Mouse (Mus musculus) embryo, embryonic 9.5 days (tissue): ENCODE measurements around the gene Gpc2.

ENCODE experiments used
- DNase-seq: peaks from one replicate; pipeline ENCODE4 v3.0.0-alpha.2; 2017; ENCODE audit errors: extremely low spot score

The Gpc2 gene

DNA sequence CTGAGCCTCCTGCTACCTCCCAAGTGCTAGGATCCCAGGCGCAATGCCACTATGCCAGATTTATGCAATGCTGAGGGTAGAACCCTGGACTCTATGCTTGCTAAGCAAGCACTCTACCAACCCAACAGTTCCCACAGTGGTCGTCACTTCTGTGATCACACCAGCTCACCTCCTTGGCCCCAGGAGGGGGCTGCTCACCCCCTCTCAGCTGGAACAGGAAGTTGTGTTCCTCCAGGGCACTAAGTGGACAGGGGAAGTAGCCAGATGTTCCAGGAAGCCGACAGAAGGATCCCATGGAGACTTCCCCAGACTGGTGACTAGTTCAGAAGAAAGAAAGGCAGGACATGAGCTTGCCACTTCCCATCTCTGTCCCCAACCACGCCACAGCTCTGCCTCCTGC is 17.8 kb downstream of the Gpc2 start:
- DNase-seq = no peak

DNA sequence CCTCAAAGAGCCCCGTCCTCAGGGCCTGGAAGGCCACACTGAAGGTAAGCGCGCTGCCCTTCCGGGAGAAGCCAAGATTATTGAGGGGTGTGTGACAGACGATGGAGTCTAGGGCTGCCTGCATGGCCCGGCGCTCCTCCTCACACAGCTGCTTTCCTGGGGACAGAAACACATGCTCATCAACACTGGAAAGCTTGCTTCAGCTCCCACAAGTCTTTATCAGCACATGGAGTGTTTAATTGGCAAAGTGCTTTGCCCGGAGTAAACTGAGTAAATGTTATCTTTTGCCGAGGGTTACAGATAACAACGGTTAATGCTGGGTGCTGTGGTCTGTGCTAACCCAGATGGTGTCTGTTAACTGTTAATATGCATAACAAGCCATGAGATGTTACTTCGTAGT is 19.0 kb downstream of the Gpc2 start:
- no peak for DNase-seq

DNA sequence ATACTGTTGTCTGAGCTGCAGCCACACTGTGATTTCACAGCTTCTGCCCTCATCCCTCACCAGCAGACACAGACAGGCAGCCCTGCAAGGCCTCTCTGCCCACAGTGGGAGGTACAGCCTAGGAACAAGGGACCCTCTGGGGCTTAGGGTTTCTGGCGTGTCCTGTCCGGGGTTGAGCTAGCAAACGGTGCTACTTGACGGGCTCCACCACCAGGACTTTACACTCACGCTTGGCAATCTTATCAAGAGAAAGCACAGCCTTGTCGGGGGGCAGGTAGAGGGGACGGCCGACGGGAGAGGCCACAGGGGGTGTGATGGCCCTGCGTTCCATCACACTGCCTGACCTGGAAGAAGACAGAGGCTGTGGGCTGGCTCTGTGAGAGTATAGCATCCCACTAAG is 19.8 kb downstream of the Gpc2 start:
- DNase-seq = no peak

DNA sequence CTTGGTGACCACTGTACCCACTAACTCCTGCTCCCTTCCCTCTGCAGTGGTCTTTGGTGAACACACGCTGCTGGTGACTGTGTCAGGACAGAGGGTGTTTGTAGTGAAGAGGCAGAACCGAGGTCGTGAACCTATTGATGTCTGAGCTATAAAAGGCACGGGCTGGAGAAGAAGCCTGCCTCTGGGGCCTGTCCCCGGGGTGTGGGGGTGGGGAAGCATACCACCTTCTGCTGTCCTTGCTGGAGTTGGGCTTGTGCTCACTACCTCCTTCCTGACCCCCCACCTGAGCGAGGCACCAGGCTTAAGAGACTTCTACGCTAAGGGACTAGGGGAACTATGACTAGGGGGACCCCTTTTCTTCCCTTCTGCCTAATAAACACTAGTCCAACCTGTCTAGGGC is 20.8 kb downstream of the Gpc2 start:
- no peak for DNase-seq

DNA sequence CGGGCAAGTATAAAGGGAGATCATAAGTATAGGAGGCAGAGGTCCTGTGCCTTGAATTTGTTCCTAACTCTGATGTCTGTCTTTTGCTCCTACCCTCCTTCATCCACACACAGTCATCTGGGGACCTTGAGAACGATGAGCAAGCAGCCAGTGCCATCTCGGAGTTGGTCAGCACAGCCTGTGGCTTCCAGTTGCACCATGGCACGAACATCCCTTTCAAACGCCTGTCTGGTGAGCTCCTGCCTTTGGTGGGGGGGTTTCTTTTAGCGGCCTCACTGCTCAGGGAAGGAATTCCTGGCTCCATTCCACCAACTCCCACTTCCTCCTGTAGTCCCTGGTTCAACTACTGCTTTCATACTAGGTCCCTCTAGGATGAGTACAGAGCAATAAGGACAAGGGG is 21.3 kb downstream of the Gpc2 start:
- no peak for DNase-seq

DNA sequence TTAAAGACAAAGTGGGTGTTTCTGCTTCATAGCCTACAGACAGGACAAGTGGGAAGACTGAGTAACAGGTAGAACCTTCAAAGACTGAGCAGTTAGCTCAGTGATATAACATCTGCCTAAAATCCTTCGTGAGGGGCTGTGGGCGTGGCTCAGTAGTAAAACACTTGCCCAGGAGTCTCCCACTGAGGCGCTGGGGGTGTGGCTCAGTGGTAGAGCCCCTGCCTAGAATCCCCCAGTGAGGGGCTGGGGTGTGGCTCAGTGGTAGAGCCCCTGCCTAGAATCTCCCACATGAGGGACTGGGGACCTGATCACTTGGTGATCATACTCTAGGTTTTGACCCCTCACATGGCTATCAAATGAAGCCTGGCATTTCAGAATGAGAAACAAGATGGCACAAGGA is 21.7 kb downstream of the Gpc2 start:
- DNase-seq = no peak

DNA sequence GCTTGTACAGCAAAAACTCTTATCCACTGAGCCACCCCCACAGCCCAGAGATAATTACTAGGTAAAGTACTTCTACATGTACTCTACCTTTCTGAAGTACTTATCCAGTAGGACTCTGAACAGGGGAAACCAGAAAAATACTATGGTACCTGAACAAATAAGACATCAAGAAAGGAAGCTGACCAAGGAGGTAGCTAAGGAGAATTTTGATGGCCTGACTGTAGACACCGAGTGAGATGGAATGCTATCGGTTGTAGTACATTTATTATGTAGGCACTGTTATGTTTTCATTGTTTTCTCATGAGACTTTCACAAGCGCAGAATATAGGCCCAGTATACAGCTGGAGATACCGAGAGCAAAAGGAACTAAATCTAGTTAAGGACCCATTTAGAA is 22.2 kb downstream of the Gpc2 start:
- no peak for DNase-seq

DNA sequence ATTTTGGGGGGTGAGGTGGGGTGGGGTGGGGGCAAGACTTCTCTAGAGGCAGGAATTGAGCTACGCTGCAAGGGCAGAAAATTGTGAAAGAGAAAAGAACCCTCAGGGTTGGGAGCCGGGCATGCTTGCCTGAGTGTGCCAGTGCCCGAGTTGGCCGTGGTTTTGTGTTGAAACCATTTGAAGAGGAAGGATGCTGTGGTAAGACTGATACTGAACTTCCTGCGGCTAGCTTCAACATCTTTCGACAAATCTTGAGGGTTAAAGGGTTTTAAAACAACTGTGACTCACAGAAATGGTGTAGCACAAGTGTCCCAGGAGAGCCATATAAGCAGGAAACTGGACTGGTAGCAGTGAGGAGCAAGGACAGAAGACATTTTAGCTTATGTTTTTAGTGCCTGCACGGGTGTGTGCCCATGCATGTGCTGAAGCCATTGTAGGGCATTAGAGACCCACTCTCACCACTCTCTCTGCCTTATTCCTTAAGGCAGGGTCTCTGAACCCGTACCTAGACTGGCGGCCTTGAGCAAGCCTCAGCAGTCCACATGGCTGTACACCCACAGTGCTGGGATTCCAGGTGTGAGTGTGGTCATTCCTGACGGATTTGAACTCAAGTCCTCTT is 22.7 kb downstream of the Gpc2 start:
- DNase-seq = no peak

DNA sequence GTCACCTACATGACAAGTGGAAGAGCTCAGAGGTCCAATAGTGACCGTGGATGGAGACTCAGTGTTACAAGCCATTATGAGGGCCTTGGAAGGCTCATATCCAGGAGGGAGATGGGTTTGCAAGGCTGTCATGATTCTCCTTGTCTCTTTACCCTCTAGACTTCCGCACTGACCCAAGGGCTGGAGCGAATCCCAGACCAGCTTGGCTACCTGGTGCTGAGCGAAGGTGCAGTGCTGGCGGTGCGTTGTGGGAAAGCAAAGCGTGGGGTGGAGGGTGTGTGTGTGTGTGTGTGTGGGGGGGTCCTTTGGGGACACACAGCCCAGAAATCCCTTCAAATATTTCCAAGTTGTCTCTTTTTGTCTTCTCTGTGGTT is 23.7 kb downstream of the Gpc2 start:
- no peak for DNase-seq

DNA sequence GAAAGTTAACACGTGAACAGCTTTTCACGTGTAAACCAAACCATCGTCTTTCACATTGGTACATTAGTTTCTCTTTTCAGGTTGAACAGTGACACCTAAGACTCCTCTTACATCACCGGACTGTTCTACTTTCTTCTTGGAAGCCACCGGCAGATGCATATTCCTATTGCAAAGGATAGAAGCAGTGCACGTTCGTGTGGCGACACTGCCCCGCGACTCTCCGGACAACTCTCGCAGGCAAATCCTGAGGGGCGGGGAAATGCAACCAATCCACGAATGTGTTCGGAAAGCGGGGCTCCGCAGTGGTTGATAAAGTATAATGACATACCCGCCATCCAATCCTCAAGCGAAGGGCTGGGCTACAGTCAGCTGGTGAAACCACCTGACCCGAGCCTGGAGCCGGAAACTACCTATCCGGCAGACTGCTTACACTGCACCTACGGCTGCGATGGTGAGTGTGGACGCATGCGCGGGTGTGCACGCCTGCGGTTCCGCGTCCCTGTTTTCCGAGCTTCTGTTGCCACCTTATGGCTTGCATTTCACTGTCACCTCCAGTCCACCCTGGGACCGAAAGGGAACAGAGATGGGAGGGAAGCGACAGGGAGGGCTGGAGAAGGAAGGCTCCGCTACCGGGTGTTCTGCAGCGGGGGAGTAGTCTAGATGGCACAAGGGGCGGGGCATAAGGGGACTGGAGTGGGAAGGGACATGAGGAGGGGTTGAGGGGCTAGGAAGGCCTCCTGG is 24.3 kb downstream of the Gpc2 start, which contains the start of gene Lamtor4:
TSS of gene Lamtor4 (plus strand) at position 130 of the 741 bp plus-strand sequence.
- peak; percentile 89 for DNase-seq

DNA sequence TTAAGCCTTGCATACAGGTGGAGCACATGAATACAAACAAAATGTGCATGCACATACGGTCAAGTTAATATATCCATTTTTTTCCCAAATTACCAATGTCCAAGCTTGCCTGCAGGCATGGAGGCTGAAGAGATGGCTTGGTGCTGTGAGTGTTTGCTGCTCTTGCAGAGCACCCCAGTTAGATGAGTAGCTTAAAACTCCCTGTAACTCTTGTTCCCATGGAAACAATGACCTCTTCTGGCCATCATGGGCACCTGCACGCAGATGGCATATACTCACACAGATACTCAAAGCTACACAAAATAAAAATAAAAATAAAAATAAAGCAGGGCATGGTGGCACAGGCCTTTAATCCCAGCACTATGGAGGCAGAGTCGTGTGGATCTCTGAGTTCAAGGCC is 26.7 kb downstream of the Gpc2 start:
- no peak for DNase-seq

DNA sequence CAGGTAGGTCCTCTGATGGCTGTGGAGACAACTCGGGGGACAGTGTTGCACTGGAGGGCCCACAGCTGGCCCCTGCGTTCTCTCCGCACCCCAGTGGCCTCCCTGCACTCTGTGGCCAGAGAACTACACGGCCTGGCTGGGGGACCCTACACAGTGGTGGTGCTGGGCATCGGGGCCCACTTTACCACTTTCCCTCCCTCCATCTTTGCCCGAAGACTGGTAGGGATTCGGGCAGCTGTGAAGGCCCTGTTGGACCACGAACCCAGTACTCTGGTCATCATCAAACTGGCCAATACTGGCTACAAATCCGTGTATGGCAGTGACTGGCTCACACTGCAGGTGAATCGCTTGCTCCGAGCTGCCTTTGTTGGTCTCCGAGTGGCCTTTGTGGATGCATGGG is 28.7 kb downstream of the Gpc2 start:
- no peak for DNase-seq

DNA sequence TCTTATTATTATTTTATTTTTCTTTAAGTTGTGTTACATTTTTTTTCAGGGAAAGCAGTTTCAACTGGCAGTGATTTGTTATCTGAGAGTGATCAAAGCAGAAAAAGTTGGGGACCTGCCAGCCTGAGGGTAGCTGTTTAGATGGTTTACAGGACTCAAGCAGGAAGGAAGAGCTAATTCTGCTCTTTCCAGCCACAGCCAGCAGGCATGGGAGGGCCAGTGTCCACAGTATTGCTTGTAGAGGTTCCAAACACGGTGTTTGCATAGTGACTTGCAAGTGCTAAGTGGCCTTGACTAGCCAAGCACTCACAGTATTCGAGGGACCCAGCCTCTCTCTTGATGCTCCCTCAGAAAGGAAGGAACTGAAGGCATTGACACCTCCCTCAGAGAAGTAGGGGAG is 38.3 kb downstream of the Gpc2 start:
- DNase-seq = no peak

DNA sequence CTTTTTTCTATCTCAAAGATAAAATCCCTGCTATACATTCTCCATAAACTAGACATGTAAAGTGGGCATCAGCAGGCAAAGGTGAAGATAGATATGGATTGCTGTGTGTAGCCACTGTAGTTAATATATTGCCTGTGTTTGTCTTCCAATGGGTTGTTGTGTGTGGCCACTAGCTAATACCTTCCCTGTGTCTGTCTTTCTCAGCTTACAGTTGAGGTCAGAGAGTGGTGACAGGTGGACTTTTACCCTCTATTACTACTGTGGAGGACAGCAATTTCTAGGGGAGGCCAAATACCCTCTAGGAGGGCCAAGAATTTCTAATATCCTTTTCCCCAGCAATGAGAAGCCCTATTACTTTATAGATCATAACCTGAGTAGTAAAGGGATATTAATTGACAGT is 45.6 kb downstream of the Gpc2 start:
- no peak for DNase-seq

DNA sequence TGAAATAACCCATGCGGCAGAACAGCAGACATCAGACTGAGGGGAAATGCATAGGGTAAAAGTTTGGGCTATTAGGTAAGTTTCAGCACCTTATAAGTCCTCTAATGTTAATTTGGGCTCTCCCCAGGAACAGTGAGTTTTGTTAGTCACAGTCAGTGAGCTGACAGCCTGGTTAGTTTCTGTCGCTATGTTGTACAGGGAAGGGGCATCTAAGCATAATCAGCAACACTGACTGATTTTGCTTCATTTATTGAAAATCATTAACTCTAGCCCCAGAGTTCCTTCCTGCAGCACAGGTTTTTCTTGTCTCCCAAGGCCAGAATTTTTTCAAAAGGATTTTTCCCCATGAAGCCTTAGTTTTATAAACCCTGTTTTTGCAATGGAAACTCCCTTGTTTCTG is 46.0 kb downstream of the Gpc2 start:
- DNase-seq = no peak

DNA sequence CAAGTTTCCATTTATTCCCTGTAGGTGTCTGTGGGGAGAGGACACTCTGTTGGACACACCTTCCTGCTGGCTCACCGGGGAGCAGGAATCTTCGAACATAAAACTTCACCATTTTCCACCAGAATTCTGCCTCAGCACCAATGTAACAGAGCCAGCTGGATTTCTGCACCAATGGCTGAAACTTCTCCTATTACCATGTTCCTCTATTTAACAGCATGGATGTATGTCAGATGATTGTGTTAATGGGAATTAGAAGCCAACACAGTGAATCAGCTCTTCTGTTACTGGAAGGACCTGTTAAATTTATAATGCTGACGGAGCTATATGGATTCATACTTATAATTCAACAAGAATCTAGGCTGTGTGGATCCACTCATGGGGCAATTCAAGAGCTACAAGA is 50.3 kb downstream of the Gpc2 start:
- DNase-seq = no peak

DNA sequence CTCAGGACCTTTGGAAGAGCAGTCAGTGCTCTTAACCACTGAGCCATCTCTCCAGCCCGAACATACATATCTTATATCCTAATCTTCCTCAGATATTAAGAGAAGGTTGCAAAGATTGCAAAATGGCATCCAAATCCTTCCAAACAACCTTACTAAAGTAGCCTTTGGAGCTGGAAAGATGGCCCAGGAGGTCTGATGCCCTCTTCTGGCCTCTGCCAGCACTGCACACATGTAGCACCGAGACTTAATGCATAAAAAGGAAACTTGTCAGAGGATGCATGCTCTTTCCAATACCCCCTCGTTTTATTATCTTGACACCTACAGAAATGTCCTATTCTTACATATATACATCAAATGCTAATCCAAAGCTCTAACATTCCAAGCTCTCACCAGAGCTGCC is 51.8 kb downstream of the Gpc2 start:
- no peak for DNase-seq

DNA sequence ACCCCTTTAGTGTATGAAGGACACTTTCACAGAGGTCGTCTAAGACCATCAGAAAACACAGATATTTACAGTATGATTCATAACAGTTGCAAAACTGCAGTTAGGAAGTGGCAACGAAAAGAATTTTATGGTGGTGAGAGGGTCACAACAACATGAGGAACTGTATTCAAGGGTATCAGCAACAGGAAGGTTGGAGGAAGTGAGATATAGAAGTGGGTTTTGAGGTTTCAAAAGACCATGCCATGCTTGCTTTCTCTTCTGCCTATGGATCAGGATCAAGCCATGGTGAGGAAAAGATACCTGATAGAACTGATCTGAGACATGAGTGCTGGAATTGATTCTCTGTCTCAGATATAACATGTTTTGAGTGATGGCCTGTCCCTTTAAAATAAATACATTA is 52.4 kb downstream of the Gpc2 start:
- no peak for DNase-seq

DNA sequence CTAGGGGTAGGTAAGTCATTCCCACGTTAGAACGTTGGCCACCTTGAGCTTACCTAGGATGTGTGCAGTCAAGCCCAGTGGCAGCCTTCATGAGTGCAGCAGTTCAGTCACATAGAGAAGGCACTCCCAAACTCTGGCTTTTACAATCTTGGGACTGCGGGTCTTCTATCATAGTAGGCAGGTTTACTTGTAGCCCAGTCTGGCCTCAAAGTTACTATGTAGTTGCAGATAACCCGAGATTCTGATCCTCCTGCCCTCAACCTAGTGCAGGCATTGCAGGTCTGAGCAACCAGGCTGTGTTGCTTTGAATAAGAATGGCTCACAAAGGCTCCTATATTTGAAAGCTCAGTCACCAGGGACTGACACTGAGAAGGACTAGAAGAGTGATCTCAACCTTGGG is 53.3 kb downstream of the Gpc2 start:
- no peak for DNase-seq

DNA sequence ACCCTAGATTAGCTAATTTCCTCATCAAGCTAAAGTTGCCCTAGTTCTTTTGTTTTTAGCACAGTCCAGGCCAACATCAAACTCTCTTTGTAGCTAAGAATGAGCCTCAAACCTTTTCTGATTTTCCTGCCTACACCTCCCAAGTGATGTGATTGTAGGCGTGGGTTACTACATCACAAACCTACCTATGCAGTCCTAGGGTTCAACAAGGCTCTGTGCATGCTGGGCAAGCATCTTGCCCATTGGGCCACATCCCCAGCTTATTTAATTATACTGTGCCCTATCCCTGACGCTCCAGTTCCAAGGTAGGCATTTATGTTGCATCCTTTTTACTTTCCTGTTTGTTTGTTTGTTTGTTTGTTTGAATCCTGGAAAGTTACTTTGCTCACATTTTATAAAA is 54.1 kb downstream of the Gpc2 start, which contains the start of gene Nxpe5:
TSS of gene Nxpe5 (plus strand) at position 199 of the 400 bp plus-strand sequence.
- DNase-seq = no peak
